Mouse (Mus musculus) heart, postnatal 0 days (tissue): ENCODE data around the gene Cacng8.

Experiments
- CTCF ChIP-seq: IDR thresholded peaks from 2 replicates; pipeline ENCODE4 v1.5.1; 2016; ENCODE audit warnings: antibody characterized with exemption, control low read depth, low read depth
- EP300 ChIP-seq: IDR thresholded peaks from 2 replicates; pipeline ENCODE4 v1.6.1; 2016; ENCODE audit warnings: antibody characterized with exemption, low read depth

DNA sequence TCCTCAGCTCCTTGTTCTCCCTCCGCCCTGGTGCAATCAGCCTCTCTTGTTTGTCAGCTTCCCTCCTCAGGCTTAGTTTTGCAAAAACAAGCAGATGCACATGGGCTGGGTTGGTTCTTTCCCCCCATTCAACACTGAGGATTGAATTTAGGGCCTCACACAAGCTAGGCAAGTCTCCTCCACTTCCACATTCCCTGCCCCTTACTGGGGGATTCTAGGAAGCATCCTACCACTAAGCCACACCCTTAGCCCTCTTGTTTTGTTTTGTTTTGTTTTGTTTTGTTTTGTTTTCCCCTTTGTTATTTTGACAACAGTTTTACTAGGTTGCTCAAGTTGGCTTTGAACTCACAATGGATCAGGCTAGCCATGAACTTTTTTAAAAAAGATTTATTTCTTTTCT, 29.8 kb upstream of the Cacng8 start:
- no peak for TF ChIP-seq CTCF
- no peak for TF ChIP-seq EP300
